Comparison of ENCODE assay signal across 17 mouse cellular contexts in genomic region chr13:89378365-89378764, GRCm38 (mm10).
"Had no signal": no experiment of that assay in that cellular context is flagged by ENCODE, and none has a peak within 500 bp of the region (broad histone marks: within the 10 kb centered on the region; RNA-seq: fewer than 3 reads in every experiment).

No protein-coding gene starts in this region.

- ATAC-seq: lung, postnatal 0 days; midbrain, embryonic 13.5 days; midbrain, embryonic 15.5 days had no signal

- H3K9ac ChIP-seq: lung, embryonic 15.5 days; midbrain, embryonic 13.5 days; midbrain, embryonic 15.5 days; neural tube, embryonic 12.5 days; stomach, embryonic 15.5 days had no signal

- H3K4me1 ChIP-seq: lung, embryonic 15.5 days; megakaryocyte, embryonic 14.5 days; midbrain, embryonic 15.5 days; neural tube, embryonic 12.5 days; stomach, embryonic 15.5 days had no signal

- H3K36me3 ChIP-seq: lung, embryonic 15.5 days; midbrain, embryonic 13.5 days; midbrain, embryonic 15.5 days; neural tube, embryonic 12.5 days; stomach, embryonic 15.5 days had no signal

- H3K4me3 ChIP-seq: lung, embryonic 15.5 days; megakaryocyte, embryonic 14.5 days; midbrain, embryonic 13.5 days; midbrain, embryonic 15.5 days; neural tube, embryonic 12.5 days; stomach, embryonic 15.5 days had no signal

- DNase-seq: lung, adult 2 months; lung, postnatal 14 days; lung, postnatal 36 days; right cerebral cortex, postnatal 14 days; thymus, adult 2 months; thymus, postnatal 25 days; thymus, postnatal 4 days had no signal

- H3K27ac ChIP-seq: lung, embryonic 15.5 days; macrophage; midbrain, embryonic 13.5 days; midbrain, embryonic 15.5 days; neural tube, embryonic 12.5 days; stomach, embryonic 15.5 days; stomach, postnatal 0 days had no signal

- H3K4me2 ChIP-seq: lung, embryonic 15.5 days; midbrain, embryonic 11.5 days; midbrain, embryonic 13.5 days; midbrain, embryonic 15.5 days; neural tube, embryonic 12.5 days; stomach, embryonic 15.5 days had no signal

- H3K9me3 ChIP-seq: lung, embryonic 15.5 days; megakaryocyte, embryonic 14.5 days; midbrain, embryonic 13.5 days; midbrain, embryonic 15.5 days; neural tube, embryonic 12.5 days; stomach, embryonic 15.5 days had no signal

- H3K27me3 ChIP-seq: lung, embryonic 15.5 days; megakaryocyte, embryonic 14.5 days; midbrain, embryonic 13.5 days; midbrain, embryonic 15.5 days; neural tube, embryonic 12.5 days; stomach, embryonic 15.5 days had no signal
